Mouse (Mus musculus) kidney, postnatal 4 days (tissue): ENCODE results near the gene Mrpl43.

Experiments used
- DNase-seq, 2 experiments: peaks; one replicate each; pipeline ENCODE4 v3.0.0; 2021; ENCODE audit warnings: mixed read lengths in 2 of 2

Gene Mrpl43

DNA sequence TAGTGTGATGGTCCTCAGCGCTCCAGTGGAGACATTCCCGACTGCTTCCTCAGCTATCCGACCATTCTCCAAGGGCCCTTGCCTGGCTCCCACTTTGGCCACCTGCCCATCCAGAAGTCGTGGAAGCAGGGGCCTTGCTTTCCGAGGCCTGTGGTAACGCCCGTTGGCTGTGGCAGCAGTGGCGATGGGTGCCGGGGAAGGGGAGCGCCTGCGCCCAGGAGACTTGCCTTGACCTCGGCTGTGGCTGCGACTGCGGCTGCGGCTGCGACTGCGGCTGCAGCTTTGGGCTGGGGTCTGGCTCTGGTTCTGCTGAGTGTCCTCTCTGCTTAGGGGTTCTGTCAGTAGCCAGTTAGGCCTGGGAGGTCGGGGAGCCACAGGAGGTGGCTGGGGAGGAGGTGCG is 22.5 kb upstream of the Mrpl43 start:
- no peak for DNase-seq

DNA sequence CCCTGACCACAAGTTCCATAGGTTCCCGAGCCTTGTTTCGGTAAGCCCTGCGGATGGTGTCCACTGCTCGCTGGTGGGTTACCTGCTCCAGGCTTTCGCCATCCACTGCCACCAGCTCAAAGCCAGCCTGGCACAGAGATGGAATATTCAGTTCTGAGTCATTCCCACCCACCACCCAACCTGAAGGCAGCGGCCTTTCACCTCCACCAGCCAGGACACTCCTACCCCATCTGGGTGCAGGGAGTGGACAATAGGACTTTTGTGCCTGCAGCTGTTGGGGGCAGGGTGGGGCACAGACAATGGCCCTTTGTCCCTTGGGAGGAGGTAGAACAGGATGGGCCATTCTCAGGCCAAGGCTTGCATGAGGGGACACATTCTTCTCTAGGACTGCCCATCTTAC is 21.6 kb upstream of the Mrpl43 start:
- DNase-seq, result no peak

DNA sequence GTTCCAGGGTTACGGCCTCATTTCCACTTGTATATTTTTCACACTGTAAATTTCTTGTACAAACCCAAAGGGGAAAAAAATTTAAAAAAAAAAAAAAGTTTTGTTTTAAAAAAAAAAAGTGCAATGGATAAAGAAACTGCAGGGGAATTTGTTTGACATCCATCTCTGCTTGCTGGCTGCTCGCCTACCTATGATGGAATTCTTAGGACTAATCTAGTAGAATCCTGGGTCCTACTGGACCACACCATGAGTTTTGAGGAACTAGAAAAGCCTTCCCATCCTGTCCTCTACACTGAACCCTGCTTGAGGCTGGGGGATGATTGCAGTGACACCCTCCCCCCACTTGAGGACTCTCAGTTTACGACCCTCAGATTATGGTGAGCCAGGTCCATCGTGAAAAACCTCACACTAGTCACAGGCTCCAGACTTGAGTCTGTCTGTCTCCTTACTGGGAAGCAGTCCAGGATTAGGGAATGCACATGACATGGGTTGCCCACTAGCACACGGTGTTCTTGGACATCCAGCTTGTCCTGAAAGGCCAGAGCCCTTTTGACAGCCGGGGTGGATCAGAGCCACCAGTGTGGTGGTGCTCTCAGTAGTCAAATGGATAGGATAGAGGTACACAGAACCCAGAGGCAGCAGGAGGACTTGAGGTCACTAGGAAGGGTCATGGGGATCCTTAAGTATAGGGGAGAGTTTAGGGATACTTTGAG is 20.9 kb upstream of the Mrpl43 start:
- no peak for DNase-seq

DNA sequence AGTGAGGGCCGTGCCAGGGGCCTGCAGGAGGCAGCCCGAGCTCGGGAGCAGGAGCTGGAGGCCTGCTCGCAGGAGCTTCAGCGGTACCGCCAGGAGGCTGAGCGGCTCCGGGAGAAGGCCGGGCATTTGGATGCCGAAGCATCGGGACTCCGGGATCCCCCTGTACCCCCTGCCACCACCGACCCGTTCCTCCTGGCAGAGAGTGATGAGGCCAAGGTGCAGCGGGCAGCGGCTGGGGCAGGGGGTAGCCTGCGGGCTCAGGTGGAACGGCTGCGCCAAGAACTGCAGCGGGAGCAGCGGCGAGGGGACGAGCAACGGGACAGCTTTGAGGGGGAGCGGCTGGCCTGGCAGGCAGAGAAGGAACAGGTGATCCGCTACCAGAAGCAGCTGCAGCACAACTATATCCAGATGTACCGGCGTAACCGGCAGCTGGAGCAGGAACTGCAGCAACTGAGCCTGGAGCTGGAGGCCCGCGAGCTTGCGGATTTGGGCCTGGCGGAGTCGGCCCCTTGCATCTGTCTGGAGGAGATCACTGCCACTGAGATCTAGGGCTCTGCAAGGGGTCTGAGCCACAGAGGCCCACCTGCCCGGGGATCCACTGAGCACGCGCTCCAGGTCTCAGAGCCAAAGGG is 19.8 kb upstream of the Mrpl43 start:
- DNase-seq, result no peak

DNA sequence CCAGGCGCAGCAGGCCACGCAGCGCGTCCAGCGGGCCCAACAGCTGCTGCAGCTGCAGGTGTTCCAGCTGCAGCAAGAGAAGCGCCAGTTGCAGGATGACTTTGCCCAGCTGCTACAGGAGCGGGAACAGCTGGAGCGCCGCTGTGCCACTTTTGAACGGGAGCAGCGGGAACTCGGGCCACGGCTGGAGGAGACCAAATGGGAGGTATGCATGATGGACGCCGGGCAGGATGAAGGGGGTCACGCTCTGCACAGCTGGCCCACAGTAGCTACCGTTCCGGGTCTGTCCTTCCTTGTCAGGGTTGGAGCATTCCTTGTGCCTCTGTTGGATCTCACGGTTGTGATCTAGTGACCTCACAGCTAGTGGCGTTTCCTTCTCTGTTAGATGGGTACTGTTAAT is 18.5 kb upstream of the Mrpl43 start:
- peak; percentile 30 to 44 for DNase-seq

DNA sequence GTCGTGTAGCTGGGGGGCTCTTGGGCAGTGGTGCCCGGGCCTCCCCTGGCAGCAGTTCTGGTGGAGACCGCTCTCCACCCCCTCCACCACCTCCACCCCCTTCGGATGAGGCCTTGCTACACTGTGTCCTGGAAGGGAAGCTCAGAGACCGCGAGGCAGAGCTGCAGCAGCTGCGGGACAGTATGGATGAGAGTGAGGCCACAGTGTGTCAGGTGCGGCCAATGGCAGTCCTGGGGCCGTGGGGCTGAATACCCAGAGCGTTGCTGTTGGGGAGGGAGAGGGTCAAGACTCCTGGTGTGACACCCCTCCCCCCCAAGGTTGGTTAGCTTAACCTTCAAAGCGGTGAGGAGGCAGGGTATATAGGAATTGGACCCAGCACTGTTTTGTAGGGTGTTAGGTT is 17.8 kb upstream of the Mrpl43 start:
- no peak for DNase-seq

DNA sequence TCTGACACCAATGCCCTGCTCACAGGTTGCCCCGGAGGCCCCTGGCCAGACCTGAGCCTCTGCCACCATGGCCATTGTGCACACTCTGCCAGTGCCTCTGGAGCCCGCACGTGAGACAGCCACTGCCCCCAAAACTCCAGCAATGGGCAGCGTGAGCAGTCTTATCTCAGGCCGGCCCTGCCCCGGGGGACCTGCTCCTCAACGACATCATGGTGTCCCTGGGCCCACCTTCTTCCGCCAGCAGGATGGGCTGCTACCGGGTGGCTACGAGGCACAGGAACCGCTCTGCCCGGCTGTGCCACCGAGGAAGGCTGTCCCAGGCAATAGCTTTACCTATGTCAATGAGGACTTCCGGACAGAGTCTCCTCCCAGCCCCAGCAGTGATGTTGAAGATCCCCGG is 15.1 kb upstream of the Mrpl43 start:
- no peak for DNase-seq

DNA sequence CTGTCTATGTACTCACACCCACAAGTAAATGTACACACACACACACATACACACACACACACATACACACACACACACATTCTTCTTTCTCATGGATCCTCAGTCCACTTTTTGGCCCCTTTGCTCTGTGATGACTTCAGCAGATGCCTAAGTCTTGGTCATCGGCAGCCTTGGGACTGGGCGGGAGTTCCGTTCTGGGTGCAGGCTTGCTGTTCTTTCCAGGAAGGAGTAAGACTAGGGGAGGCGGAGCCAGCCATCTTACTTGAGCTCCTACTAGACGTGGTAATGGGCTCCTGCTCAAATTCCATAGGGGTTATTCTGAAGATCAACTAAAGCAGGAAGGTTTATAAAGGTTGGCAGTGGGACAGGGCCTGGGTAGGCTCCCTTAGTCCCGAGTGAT is 14.1 kb upstream of the Mrpl43 start:
- peak; percentile 58 to 74 for DNase-seq

DNA sequence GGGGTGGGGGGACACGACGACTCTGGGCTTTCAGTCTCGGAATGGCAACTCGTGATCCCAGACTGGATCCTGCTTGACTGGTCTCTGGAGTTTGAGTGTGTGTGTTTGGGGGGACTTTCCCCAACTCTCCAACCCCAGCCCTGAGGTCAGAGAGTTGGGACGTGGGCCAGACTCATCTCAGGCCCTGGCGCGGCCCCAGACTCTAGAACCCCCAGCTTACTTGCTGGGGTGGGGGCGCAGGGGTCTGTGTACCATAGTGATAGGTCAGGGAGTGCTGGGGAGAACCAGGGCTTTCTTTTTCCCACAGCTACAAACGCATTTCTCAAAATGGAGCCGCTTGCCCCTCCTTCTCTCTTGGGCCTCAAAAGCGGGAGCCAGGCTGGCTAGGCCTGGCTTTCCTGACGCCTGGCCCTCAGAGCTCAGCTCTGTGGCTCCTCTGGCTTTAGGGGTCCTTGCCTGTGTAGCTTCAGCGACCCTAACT is 12.1 kb upstream of the Mrpl43 start:
- peak; percentile 53 to 68 for DNase-seq

DNA sequence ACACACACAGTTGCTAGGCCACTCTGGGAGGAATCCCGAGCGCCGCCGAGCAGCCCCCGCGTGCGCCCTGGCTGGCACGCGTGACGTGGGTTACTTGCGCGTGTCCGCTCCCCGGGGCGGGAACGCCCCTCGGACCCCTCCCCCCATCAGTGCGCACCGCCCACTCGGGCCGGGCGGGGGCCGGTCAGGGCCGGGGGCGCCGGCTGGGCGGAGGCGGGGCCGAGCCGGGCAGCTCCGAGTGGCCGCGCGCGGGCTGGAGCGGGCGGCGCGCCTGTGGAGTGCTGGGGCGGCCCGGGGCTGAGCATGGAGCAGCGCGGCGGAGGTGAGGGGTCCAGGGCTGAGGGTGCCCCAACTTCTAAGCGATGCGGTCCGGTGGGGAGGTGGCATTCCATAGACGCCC is 11.7 kb upstream of the Mrpl43 start:
- peak; percentile 92 to 95 for DNase-seq

DNA sequence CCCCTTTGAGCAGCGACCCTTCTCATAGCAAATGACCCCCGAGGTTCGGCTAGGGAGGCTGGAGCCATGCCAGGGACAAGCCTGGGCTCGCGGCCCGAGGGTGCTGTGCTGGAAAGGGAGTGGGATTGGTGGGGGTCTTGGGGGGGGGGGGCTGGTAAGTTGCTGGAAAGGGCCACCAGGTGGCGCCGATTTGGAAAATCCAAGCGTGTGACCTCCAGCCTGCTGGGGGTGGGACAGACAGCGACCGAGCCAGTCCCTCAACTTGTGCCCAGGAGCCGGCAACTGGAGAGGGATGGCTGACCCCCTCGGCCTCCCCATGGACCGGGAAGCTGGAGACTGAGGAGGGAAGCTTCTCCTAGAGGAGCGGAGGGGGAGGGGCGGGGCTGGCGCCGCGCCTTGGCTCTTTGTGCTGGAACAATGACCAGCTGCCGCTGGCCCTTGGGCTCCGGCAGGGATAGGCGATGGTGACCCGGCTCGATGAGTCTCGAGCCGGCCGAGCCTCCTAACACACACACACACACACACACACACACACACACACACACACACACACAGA is 11.1 kb upstream of the Mrpl43 start:
- peak; percentile 92 to 95 for DNase-seq

DNA sequence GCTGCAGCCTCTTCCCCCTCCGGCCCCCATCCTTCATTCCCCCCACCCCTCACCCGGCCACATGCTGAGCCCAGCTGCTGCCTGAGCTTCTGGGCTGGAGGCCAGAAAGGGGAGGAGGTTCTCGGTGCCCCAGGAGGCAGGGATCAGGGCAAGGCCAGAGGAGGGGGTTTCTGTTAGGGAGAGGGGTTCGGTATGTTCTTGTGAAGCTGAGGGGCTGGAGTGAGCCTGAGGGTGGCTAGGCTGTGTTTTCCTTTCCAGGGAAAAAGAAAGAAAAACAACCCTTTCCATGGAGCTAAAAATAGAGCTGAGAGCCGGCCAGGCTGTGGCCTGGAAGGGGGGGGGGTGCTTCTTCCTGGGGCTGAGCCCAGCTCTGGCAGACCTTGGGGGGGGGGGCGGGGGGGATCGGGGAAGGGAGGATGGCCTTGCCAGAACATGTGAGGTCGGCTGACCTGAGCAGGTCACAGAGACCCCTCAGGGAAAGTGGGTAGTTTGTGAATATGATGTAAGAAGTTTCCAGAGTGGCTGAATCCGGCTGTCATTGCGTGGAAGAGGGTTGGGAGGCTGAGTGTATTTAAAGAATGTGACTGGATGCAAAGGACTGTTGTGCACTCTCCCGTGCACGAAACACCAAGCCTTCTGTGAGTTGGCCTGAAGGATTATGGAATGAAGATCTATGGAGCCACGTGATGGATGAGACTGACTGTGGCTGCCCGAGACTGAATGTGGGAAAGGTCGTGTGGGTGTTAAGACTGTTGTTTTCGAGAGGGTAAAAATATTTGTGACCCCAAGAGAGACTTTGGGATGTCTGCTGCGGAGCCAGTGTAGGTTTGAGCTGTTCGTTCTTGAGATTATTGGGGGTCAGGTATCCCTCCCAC is 10.3 kb upstream of the Mrpl43 start:
- DNase-seq, result peak; percentile 87 to 92

DNA sequence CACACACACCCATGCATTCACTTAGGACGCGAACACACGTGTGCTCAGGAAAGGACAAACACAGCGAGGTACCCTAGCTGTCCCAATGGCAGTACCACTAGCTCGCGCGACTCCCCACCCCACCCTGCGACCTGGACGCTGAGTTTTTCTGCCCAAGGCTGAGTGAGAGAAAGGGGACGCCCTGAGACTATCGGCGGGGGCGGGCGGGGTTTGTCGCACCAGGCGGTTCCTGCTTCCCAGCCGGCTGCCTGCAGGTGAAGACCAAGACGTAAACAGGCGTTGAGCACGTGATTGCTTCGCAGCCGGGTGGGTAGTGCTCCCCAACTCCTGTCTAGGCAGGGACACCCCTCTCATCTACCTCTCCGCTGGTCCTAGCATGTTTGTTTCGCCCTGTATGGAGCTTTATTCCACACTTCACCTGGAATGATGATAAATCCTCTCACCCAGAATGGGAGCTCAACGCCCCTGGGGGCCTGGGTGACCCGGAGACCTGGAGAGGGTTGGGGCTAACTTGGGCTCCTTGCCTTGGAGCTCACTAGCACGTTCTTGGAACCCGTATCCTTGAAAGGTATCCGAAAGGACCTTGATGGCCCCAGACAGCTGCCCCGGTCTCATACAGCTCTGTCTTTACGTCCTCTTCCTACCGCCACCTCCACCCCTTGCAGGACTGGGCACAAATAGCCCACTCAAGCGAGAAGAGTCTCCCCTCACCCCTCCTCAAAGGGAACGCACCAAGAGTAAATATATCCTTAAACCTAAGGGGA is 9.5 kb upstream of the Mrpl43 start:
- DNase-seq, result peak; percentile 71 to 83

DNA sequence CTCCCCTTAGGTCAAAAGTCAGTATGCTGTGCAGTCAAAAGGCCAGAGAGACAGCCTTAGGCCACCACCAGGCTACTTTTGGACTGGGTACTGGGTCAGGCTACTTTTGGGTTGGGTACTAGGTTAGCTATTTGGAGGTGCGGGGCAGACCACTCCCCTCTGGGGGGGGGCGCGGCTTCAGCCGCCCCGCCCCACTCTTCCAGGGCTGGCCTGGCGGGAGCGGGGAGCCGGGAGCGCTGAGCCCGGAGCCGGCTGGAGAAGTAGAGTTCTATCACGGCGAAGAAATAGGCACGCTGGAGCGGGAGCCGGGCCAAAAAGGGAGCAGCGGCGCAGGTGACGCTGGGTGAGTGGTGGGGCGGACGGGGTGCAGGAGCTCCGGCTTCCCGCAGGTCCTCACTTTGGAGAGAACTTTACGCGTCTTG is 8.8 kb upstream of the Mrpl43 start:
- DNase-seq, result peak; percentile 78 to 86

DNA sequence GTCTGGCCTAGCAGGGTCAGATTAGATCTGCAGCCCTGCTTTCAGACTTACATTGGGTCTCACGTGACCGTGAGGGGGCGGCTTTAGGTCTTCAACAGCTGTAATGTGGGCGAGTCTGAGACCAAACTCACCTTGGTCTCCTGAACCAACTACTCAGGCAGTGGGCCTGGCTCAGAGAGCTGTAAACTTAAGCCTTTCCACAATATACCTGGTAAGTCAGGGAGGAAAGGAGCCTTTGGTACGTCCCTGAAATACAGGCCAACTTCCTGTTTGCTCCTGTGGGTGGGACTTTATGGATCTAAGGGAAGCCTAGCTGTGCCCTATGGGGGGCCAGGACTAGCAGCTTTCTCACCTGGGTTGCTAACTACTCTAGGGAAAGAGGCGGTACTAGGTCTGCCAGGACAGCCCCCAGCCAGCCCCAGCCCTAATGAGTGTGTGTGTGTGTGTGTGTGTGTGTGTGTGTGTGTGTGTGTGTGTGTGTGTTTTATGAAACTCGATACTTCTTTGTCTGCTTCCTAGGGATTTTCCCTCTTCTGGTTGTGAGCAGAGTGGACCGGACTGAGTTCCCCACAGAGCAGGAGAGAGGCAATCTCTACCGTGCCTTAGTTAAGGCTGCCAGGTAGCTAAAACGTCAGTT is 8.2 kb upstream of the Mrpl43 start, which contains the start of gene Lzts2:
Gene Lzts2, plus strand, starts transcription at position 80 of the 637 bp plus-strand sequence.
- DNase-seq, result peak; percentile 52 to 65

DNA sequence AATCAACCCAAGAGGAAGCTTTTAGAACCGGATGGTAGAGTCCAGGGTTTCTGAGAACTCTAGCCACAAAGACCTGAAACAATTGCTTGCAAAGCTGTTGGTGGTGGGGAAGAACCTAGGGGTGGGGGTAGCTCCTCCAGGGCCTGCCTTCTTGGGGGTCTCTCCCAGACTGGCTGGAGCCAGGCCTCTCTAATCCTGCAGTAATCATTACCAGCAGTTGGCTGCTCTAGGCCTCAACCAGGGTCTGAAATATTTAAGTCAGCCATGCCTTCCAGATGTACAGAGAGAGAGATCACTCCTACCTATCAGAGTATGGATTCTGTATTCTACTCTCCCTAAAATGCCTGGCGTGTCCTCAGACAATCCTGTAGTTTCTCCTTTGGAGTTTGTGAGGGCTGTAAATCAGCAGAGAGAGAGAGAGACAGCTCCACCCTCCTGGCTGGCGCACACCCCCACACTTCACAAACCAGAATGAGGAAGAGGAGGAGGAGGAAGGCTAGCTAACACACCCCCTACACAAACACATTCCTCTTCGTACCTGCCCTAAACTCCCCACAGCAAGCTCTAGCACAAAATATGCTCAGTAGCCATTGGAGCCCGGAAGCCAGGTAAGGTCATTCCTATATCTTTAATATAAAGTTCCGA is 7.5 kb upstream of the Mrpl43 start:
- DNase-seq, result peak in 1 of 2 experiments; percentile 18

DNA sequence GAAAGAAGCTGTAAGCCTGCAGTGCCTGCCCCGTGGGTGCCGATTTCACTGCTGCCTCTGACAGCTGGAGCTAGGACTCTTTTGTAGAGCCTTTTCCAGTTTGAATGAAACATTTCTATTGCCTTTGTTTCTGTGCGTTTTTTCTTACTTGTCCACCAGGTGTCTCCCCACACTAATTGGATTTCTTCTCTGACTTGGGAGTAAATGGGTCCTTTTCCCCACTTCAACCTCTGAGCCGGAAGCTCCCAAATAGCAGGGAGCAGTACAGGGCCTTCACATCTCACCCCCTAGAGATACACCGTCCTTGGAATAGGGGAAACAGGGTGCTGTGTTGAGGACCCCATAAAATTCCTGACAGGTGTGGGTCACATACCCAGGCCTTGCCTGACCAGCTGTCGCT is 6.4 kb upstream of the Mrpl43 start:
- DNase-seq, result peak in 1 of 2 experiments; percentile 35

DNA sequence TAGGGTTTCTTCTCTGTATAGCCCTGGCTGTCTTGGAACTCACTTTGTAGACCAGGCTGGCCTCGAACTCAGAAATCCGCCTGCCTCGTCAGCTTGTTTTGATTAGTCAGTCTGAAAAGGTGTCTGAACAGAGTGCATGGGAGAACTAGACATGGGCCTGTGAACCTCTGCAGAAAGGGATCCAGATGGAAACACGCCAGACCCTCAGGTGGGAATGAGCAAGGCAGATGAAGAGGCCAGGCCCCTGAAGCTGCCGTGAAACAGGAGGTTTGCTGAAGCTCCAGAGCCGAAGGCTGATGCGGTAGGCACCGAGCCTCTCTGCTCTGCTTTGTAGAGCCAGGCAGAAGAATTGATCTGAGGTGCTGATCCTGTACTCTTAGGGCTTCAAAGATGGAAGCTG is 6.0 kb upstream of the Mrpl43 start:
- no peak for DNase-seq

DNA sequence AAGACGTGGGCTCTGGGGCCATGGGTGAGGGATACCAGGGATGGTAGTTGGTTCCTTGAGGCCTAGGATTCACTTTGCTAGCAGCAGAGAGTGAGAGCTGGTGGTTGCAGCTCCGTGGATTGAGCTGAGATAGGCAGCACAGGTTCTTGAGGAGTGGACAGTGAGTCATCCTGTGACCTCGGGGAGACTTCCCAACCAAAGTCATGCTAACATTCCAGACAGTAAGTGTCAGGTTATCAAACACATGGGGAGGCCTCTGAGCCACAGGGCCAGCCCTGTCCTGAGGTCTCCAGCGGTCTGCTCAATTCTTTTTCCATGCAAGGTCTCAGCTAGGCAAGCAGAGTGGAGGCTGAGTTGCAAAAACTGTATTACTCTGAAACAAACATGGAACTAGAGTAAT is 4.4 kb upstream of the Mrpl43 start:
- no peak for DNase-seq

DNA sequence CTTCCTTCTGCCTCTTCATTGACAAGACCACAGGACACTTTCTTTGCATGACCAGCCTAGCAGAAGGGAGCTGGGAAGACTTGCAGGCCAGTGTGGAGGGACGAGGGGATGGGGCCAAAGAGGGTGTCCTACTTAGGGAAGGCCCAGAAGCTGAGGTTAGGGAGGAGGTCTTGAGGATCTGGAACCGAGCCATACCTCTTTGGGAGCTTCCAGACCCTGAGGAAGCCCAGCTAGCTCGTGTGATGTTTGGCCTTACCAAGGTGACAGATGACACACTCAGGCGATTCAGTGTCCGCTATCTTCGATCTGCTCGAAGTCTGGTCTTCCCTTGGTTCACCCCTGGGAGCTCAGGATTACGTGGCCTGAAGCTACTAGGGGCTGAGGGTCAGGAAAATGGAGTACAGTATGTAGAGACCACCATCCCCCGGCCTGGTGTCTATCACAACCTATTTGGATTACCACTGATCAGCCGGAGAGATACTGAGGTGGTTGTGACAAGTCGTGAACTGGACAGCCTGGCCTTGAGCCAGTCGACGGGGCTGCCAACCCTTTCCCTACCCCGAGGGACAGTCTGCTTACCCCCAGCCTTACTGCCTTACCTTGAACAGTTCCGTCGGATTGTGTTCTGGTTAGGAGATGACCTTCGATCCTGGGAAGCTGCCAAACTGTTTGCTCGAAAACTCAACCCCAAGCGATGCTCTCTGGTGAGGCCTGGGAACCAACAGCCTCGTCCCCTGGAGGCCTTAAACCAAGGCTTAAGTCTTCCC is 1.4 kb upstream of the Mrpl43 start:
- peak; percentile 29 for DNase-seq
